Mouse (Mus musculus): ENCODE measurements around the gene Olfml3.

DNA sequence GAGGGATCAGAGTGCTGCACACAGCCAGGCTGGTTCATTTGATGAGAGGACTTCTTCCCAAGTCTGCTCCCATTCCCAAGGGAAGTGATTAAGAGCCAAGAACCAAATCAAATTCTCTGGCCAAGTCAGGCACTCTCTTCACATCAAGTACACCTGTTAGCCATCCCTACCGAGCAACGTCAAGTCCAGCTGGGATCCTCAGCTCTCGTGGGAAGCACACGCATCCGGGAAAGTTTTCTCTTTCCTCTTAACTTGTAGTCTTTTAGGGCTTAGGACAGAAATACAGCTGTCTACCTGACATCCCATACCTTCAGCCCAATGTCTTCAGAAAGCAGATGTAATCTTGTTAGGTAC lies 53.9 kb downstream of the Olfml3 start:
- TF ChIP-seq CTCF (IDR thresholded peaks at IDR 0.05; ENCODE audit: low read depth) (no peak), EP300 (IDR thresholded peaks at IDR 0.05; ENCODE audit: low read depth) (no peak)
